Mouse (Mus musculus) lung, adult 2 months (tissue): Measurements from ENCODE around the gene Chm. TPM values are rescaled to one million over a fixed set of nuclear protein-coding genes. Genes with fewer than 3 reads are reported as not detected.
"Not testable (repeated sequence)": the region's sequence is repeated elsewhere in the genome, so short reads cannot be mapped to it uniquely, and the experiment has no call there.

Experiments
- DNase-seq: peaks from one replicate; pipeline ENCODE4 v3.0.0; 2022
- H3K4me1 ChIP-seq: fragments of 200-500 bp; 2 replicates; pipeline ENCODE4 v1.6.1; 2011; ENCODE audit warnings: low read length; ENCODE audit not compliant: control insufficient read depth, insufficient read depth
- H3K4me3 ChIP-seq: fragments of 200-500 bp; replicated peaks from 2 replicates; pipeline ENCODE3; 2011; ENCODE audit warnings: low read depth, mild to moderate bottlenecking, control low read depth, low read length; ENCODE audit errors: extremely low read depth
- CTCF ChIP-seq: fragments of 200-500 bp; IDR thresholded peaks from 2 replicates; pipeline ENCODE4 v1.5.1; 2011; ENCODE audit warnings: mild to moderate bottlenecking, low read length, control low read depth; ENCODE audit not compliant: insufficient read depth
- POLR2A ChIP-seq: fragments of 200-500 bp; IDR thresholded peaks from 2 replicates; pipeline ENCODE4 v1.6.1; 2011; ENCODE audit warnings: low read depth, mild to moderate bottlenecking, control low read depth, low read length, borderline replicate concordance; ENCODE audit errors: extremely low read depth
- WGBS: fragments of 180-500 bp; shearing (Covaris S2); methylation state at CpG from one replicate; pipeline ENCODE4 v1.1.7; 2018; 5-methylcytosine and 5-hydroxymethylcytosine counted together
- polyA plus RNA-seq: library from polyadenylated mRNA; depleted of rRNA; stranded (reverse); fragments of >200 nt; gene quantifications from 2 replicates; pipeline ENCODE4 v1.2.3, GENCODE M21; 2012; rRNA removed

Chm gene
- polyA plus RNA-seq: 1.2 and 2.0 TPM in 2 replicates

- TF ChIP-seq CTCF (no peak), POLR2A (peak; percentile 18; the same call in 1 of the 2 replicates)
- 19% methylated on average over 21 of the region's 21 CpGs for WGBS
- Histone ChIP-seq H3K4me1 (no peaks in the 10 kb centered on the region), H3K4me3 (peak within 1 kb of the TSS; percentile 84)
- peak; percentile 39 for DNase-seq
Observed at GRCm38 (mm10) chrX:113185230-113185985, at the start of gene Chm. Chm (minus strand) TSS chrX:113185517.

GRCm38 (mm10) chrX:113193901-113194300 is 8.6 kb upstream of the Chm start:
- Histone ChIP-seq H3K4me3 (no peak overlapping the region), H3K4me1 (no peaks in the 10 kb centered on the region)
- no peak for DNase-seq
- TF ChIP-seq POLR2A (no peak), CTCF (no peak)
- WGBS: 29% methylated on average over 2 of the region's 2 CpGs

DNA sequence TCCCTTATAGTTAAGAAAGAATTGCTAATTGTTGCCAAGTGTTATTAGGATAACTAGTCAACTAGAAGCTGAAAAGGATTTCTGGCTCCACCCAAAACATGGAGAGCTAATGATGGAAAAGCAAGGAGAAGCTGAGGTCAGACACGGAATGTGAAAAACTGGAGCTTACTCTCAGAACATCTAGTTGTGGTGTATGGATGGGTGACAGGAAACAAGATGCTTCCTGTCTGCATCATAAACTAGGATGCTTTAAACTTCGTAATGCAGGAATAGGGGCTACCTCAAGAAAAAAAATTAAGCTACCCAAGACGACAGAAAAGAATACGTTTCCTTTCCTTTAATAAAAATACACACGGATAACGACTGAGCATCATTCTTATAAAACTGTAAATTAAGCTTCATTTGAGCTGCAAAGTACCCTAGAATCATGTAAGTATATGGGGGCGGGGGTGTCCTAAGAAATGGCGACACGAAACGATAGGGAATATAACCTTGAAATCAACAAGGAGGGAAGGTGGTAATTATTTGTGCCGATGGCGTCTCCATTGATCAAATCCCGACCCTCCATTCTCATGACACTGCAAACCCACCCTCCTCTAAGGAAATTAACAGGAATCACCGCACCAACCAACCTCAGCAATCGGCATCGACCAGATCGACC is 618 bp downstream of the Chm start:
- no peak for TF ChIP-seq POLR2A
- TF ChIP-seq CTCF: no peak
- H3K4me3 ChIP-seq: peak overlapping the region; percentile 84
- no peaks in the 10 kb centered on the region for H3K4me1 ChIP-seq
- 22% methylated on average over 17 of the region's 17 CpGs for WGBS
- DNase-seq: no peak

DNA sequence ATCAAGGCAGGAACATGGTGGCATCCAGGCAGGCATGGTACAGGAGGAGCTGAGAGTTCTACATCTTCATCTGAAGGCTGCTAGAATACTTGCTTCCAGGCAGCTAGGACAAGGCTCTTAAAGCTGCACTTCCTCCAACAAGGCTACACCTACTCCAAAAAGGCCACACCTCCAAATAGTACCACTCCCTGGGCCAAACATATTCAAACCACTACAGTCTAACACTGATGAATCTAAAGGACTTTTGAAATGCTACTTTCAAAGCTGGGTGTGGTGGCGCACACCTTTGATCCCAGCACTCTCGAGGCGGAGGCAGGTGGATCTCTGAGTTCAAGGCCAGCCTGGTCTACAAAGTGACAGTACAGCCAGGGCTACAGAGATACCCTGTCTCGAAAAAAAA is 4.5 kb downstream of the Chm start:
- not testable (repeated sequence) for H3K4me3 ChIP-seq, DNase-seq, H3K4me1 ChIP-seq
- 88% methylated on average over 4 of the region's 4 CpGs for WGBS

GRCm38 (mm10) chrX:113172766-113173165 is 12.6 kb downstream of the Chm start:
- no peak overlapping the region for H3K4me3 ChIP-seq
- no peak for DNase-seq
- no peaks in the 10 kb centered on the region for H3K4me1 ChIP-seq
- WGBS: 31% methylated on average over 2 of the region's 2 CpGs
- TF ChIP-seq CTCF (no peak), POLR2A (no peak)

DNA sequence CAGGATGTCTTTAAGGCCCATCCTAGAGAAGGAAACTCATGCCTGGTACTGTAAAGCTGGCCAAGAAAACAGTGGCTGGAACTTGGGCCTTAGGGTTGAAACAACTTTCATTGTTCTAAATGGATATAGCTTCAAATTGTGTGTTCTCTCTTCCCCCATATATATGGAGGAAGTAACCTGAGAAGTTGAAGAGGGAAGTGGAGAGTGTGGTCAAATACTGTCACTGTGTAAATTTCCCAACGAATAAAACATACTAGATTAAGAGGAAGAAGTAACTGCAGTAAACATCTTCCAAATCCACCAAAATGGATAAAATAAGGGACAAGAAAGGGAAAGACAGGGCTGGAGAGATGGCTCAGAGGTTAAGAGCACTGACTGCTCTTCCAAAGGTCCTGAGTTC is 13.0 kb downstream of the Chm start:
- 39% methylated on average over 1 of the region's 1 CpGs for WGBS
- Histone ChIP-seq H3K4me3 (no peak overlapping the region), H3K4me1 (no peaks in the 10 kb centered on the region)
- no peak for DNase-seq
- TF ChIP-seq POLR2A: no peak
- TF ChIP-seq CTCF: no peak

- H3K4me3 ChIP-seq: no peak overlapping the region
- no peak for TF ChIP-seq POLR2A
- no peak for TF ChIP-seq CTCF
- 58% methylated on average over 3 of the region's 3 CpGs for WGBS
- 0 out of 2 replicates have a peak, but pooled peaks cover 2% of the 10 kb centered on the region for H3K4me1 ChIP-seq
- no peak for DNase-seq
Observed at GRCm38 (mm10) chrX:113160268-113160860, 25.0 kb downstream of the Chm start.

GRCm38 (mm10) chrX:113084171-113084570 is 101.1 kb downstream of the Chm start:
- DNase-seq: no peak
- no peaks in the 10 kb centered on the region; the same call in 1 of the 2 replicates for H3K4me1 ChIP-seq
- 60% methylated on average over 2 of the region's 2 CpGs for WGBS

GRCm38 (mm10) chrX:113076053-113076452 is 109.3 kb downstream of the Chm start:
- no peaks in the 10 kb centered on the region; the same call in 1 of the 2 replicates for H3K4me1 ChIP-seq
- TF ChIP-seq CTCF (no peak), POLR2A (no peak)
- 94% methylated on average over 2 of the region's 2 CpGs for WGBS
- DNase-seq: no peak
- no peak overlapping the region for H3K4me3 ChIP-seq

More at GRCm38 (mm10) chrX:113084171-113084570, 101.1 kb downstream of the Chm start:
- no peak for TF ChIP-seq CTCF
- TF ChIP-seq POLR2A: no peak
- H3K4me3 ChIP-seq: no peak overlapping the region

DNA sequence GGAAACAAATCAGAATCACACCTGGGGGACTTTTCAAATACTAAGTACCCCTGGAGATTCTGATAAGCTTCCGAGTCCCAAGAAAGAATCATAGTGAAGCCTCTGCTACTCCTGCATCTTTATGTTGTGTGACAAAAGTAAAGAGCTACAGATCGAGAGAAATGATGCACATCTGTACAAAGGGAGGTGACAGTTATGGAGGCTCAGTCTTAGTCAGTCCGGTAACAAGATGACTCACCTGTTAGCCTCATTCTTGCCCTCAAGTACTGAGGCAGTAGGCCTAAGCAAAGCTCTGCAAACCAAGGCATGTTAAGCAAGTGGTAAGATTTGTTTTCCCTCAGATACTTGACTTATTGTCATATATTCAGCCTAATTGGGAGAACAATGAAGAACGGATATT is 110.5 kb downstream of the Chm start:
- H3K4me1 ChIP-seq: no peaks in the 10 kb centered on the region
- DNase-seq: no peak
- 85% methylated on average over 4 of the region's 4 CpGs for WGBS
- H3K4me3 ChIP-seq: no peak overlapping the region
- TF ChIP-seq POLR2A: no peak
- no peak for TF ChIP-seq CTCF
